Mouse (Mus musculus): ENCODE data around the gene Ifit3. TPM values are rescaled to one million over a fixed set of nuclear protein-coding genes. Genes with fewer than 3 reads are reported as not detected.
"Not testable (repeated sequence)": the region's sequence is repeated elsewhere in the genome, so short reads cannot be mapped to it uniquely, and the experiment has no call there.

Gene Ifit3
- 7.2 and 14.0 TPM in 2 replicates for polyA plus RNA-seq (2012; rRNA removed)

DNA sequence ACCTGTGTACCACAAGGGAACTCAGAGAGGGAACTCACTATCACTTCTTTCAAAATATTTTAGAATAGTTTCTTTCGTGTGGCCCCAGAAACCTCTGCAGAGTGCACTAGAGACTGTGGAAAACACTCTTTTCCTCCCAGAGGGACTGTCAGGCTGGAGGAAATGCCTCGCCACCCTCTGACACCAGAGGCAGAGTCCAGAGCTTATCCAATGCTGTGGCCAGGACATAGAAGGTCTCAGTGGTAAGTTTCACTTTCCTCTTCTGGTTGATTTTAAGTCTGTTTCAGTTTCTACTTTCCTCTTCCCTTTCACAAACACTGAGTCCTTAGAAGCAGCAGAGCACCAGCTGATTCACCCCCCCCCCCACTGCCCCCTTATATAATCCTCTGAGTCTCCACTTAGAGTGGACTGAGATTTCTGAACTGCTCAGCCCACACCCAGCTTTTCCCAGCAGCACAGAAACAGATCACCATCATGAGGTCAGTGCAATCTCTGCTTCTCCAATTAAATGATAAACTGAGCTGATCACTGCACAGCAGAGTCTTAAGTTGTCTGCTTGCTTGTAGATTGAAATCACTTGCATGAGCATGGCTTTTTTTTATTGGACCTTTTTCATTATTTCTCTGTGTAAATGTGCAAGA is at the start of gene Ifit3:
Gene Ifit3, plus strand, starts transcription at position 406 of the 641 bp plus-strand sequence.
- 4% methylated on average over 2 of the region's 2 CpGs for WGBS
- H3K4me1 ChIP-seq (ENCODE audit: control insufficient read depth, insufficient read depth, low read length); DNase-seq: not testable (repeated sequence)
- peak within 1 kb of the TSS; percentile 5 for H3K4me3 ChIP-seq (replicated peaks; ENCODE audit: extremely low read depth, low read depth, low read length)

DNA sequence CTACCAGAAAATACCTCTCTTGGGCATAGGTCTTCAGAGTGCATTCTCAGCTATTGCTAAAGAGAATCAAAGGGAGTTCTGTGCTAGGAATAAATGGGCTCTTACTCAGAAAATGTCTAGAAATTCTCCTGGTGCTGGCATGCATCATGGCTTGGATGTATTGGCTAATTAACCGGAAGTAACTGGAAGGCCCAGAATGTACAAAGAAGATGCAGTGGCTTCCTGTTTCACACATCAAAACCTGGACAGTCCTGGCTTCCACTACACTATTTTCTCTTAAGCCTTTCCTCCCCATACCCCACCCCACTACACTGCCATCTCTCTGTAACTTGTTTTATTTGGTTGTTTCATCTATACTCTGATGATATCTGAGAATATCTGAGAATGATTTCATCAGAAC is 43.9 kb upstream of the Ifit3 start:
- no peak for TF ChIP-seq POLR2A (IDR thresholded peaks at IDR 0.05; ENCODE audit: borderline replicate concordance, extremely low read depth, low read depth, low read length)
- no peak for TF ChIP-seq CTCF (IDR thresholded peaks at IDR 0.05; ENCODE audit: insufficient read depth, low read length)
- WGBS = 52% methylated on average over 1 of the region's 1 CpGs
- no peak overlapping the region for H3K4me3 ChIP-seq (replicated peaks; ENCODE audit: extremely low read depth, low read depth, low read length)
- H3K4me1 ChIP-seq (ENCODE audit: control insufficient read depth, insufficient read depth, low read length) = no peaks in the 10 kb centered on the region
- DNase-seq = no peak

DNA sequence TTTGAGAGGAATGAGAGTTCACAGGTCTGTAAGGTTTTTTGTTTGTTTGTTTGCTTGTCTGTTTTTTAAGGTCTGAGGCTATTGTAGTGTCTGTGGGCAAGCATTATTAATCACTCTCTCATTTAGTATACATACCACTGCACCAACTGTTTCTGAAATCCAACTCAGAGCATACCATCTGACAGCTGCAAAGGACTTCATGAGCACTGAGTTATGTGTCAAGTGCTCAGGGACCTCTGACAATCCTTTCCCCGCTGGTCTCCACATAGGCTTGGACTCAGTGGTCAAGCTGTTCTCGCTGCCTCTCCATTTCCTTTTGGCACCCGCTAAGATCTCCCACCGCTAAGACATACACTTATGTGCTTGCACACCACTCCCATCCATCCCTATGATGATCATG is 37.1 kb upstream of the Ifit3 start:
- Histone ChIP-seq H3K4me3 (replicated peaks; ENCODE audit: extremely low read depth, low read depth, low read length) (no peak overlapping the region), H3K4me1 (ENCODE audit: control insufficient read depth, insufficient read depth, low read length) (no peaks in the 10 kb centered on the region)
- WGBS = 88% methylated on average over 4 of the region's 4 CpGs
- DNase-seq = no peak
- no peak for TF ChIP-seq POLR2A (IDR thresholded peaks at IDR 0.05; ENCODE audit: borderline replicate concordance, extremely low read depth, low read depth, low read length)
- TF ChIP-seq CTCF (IDR thresholded peaks at IDR 0.05; ENCODE audit: insufficient read depth, low read length) = no peak

DNA sequence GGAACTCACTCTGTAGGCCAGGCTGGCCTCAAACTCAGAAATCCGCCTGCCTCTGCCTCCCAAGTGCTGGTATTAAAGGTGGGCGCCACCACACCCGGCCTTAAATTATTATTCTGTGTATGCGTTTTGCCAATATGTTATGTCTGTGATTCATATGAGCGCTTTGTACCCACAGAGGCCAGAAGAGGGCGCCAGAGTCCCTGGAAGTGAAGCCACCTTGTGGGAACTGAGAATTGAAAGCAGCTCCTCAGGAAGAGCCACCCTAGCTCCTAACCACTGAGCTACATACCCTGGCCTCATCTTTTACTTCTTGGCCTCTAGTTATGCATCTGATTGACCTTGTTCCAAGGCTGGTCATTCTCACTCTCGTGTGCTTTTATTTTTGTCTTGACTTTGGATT is 35.4 kb upstream of the Ifit3 start:
- TF ChIP-seq POLR2A (IDR thresholded peaks at IDR 0.05; ENCODE audit: borderline replicate concordance, extremely low read depth, low read depth, low read length) = no peak
- TF ChIP-seq CTCF (IDR thresholded peaks at IDR 0.05; ENCODE audit: insufficient read depth, low read length) = peak; percentile 92
- WGBS = 27% methylated on average over 7 of the region's 7 CpGs
- no peak overlapping the region for H3K4me3 ChIP-seq (replicated peaks; ENCODE audit: extremely low read depth, low read depth, low read length)
- H3K4me1 ChIP-seq (ENCODE audit: control insufficient read depth, insufficient read depth, low read length) = peaks cover 6% of the 10 kb centered on the region
- peak; percentile 82 for DNase-seq

DNA sequence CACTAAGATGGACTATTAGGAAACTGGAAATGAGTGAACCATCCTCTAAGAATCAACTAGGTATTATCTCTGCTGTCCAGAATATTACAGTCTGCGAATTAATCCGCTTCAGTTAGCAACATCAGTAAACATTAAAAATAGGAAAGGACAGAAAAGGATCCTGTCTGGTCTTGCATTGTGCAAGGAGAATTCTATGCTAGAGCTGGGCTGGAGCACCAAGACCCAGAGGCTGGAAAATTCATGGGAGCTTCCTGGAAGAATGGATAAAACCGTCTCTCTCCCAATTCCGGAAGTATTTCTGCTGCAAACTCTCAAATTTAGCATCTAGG is 33.2 kb upstream of the Ifit3 start:
- 26% methylated on average over 4 of the region's 4 CpGs for WGBS
- Histone ChIP-seq H3K4me3 (replicated peaks; ENCODE audit: extremely low read depth, low read depth, low read length) (no peak overlapping the region), H3K4me1 (ENCODE audit: control insufficient read depth, insufficient read depth, low read length) (peaks cover 12% of the 10 kb centered on the region)
- no peak for TF ChIP-seq POLR2A (IDR thresholded peaks at IDR 0.05; ENCODE audit: borderline replicate concordance, extremely low read depth, low read depth, low read length)
- TF ChIP-seq CTCF (IDR thresholded peaks at IDR 0.05; ENCODE audit: insufficient read depth, low read length) = no peak
- DNase-seq = no peak

DNA sequence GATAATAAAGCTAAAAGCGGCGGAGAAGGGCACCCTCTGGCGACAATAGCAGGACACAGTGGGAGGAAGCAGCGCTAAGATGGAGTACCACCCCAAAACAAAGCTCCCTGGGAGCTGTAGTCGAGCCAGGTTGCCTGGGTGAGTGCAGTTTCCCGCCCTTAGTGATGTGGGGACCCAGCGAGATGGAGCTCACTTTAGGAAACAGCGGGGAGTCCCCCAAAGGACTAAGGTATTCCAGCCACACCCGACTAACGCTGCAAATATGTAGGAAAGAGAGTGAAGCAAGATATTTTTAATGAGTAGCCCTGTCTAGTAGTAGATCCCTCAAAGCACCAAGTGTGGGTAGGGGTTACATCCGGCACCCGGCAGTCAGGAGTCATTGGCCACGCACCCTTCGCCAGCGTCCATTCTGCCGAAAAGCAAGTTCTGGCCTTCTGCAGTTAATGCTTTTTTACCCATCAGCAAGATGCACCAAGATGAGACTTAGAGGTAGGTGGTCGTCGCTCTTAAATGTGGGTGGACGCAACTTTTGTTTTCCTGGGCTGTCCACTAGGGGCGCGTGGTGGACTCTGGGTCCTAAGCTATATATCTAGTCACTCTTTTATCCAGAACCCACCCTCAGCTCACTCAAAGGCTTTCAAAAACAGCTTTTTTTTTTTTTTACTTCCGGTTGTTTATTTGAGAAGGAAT is 32.7 kb upstream of the Ifit3 start, which contains the start of gene Ifit2:
Gene Ifit2, plus strand, starts transcription at position 161 of the 690 bp plus-strand sequence.
- 1% methylated on average over 22 of the region's 22 CpGs for WGBS
- peak; percentile 57 for DNase-seq

DNA sequence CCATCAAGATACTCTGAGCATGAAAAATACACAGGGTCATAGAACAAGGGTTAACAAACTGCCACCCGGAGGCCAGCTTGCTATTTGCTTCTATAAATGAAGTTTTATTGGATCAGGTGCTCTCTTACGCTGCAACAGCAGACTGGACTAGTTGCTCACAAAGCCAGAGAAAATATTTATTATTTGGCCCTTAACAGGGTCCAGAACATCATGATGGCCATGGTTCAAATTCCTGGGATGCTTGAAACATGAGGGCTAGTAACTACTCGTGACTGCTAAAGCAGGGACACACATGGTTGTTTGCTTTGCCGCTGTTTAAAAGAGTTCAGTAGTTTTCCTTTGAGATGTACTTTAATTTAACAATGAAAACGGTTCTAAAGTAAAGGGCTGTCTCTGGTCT is 31.4 kb upstream of the Ifit3 start:
- no peak overlapping the region for H3K4me3 ChIP-seq (replicated peaks; ENCODE audit: extremely low read depth, low read depth, low read length)
- DNase-seq = peak; percentile 39
- WGBS = 27% methylated on average over 5 of the region's 5 CpGs

More for the DNA sequence above, 32.7 kb upstream of the Ifit3 start, which contains the start of gene Ifit2:
- Histone ChIP-seq H3K4me3 (replicated peaks; ENCODE audit: extremely low read depth, low read depth, low read length) (peak within 1 kb of the TSS; percentile 88), H3K4me1 (ENCODE audit: control insufficient read depth, insufficient read depth, low read length) (peaks cover 12% of the 10 kb centered on the region)
- TF ChIP-seq POLR2A (IDR thresholded peaks at IDR 0.05; ENCODE audit: borderline replicate concordance, extremely low read depth, low read depth, low read length) (peak; percentile 48; the same call in 1 of the 2 replicates), CTCF (IDR thresholded peaks at IDR 0.05; ENCODE audit: insufficient read depth, low read length) (peak; percentile 68)

DNA sequence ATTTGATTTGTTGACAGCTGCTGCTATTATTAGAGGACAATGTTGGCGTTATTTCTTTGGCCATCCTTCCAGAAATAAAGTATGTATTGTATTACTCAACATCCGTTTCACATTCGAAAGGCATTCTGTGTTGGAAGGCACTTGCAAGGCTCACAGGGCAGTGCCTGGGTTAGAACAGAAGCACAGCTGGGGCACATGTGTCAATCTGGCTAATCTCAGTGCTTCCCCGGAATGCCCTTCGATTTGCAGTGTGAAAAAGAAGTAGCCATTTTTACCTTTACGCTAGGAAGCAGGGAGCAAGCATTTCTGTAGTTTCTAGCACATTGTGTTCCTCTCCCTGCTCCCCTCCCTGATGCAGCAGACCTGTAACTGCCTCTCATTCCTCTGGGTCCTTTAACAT is 30.3 kb upstream of the Ifit3 start:
- 12% methylated on average over 6 of the region's 6 CpGs for WGBS
- TF ChIP-seq POLR2A (IDR thresholded peaks at IDR 0.05; ENCODE audit: borderline replicate concordance, extremely low read depth, low read depth, low read length) = peak; percentile 35; the same call in 1 of the 2 replicates
- no peak for TF ChIP-seq CTCF (IDR thresholded peaks at IDR 0.05; ENCODE audit: insufficient read depth, low read length)
- no peak overlapping the region for H3K4me3 ChIP-seq (replicated peaks; ENCODE audit: extremely low read depth, low read depth, low read length)
- H3K4me1 ChIP-seq (ENCODE audit: control insufficient read depth, insufficient read depth, low read length) = peaks cover 12% of the 10 kb centered on the region
- no peak for DNase-seq

More for the DNA sequence above, 31.4 kb upstream of the Ifit3 start:
- no peak for TF ChIP-seq CTCF (IDR thresholded peaks at IDR 0.05; ENCODE audit: insufficient read depth, low read length)
- TF ChIP-seq POLR2A (IDR thresholded peaks at IDR 0.05; ENCODE audit: borderline replicate concordance, extremely low read depth, low read depth, low read length) = no peak
- peaks cover 12% of the 10 kb centered on the region for H3K4me1 ChIP-seq (ENCODE audit: control insufficient read depth, insufficient read depth, low read length)

DNA sequence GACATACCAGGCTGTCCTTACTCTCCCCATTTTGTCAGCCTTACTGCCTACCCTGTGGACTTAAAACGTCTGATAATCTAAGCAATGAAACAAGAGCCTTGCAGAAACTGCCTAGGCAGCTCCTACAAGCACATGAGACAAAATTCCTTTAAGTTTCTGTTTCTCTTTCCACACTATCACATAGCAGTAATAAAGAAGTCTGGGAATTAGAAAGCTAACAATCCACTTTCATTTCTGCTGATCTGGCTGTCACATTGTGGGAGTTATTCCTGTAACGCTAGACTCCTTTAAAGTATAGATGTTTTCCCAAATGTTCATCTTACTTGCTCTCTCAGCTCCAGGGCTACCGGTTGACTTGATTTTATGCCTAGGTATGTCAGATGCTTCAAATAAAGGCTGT is 29.8 kb upstream of the Ifit3 start:
- WGBS = 27% methylated on average over 3 of the region's 3 CpGs
- TF ChIP-seq POLR2A (IDR thresholded peaks at IDR 0.05; ENCODE audit: borderline replicate concordance, extremely low read depth, low read depth, low read length) = no peak
- no peak for TF ChIP-seq CTCF (IDR thresholded peaks at IDR 0.05; ENCODE audit: insufficient read depth, low read length)
- Histone ChIP-seq H3K4me3 (replicated peaks; ENCODE audit: extremely low read depth, low read depth, low read length) (no peak overlapping the region), H3K4me1 (ENCODE audit: control insufficient read depth, insufficient read depth, low read length) (peaks cover 12% of the 10 kb centered on the region)
- no peak for DNase-seq

DNA sequence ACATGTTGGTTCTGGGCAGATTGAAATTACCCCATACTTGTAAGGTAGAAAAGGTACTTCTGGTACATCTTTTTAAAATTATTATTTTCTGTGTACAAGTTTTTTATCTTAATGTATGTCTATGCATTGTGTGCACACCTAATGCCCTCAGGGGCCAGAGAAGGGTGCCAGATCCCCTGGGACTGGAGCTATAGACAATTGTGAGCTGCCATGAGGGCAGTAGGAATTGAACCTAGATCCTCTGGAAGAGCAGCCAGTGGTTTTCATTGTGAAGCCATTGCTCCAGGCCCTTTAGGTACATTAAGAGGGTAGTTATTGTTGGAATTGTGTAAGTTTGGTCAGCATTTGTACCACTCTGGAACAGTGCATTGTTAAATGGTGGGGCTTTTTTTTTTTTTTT is 29.3 kb upstream of the Ifit3 start:
- Histone ChIP-seq H3K4me1 (ENCODE audit: control insufficient read depth, insufficient read depth, low read length) (peaks cover 12% of the 10 kb centered on the region), H3K4me3 (replicated peaks; ENCODE audit: extremely low read depth, low read depth, low read length) (no peak overlapping the region)
- no peak for TF ChIP-seq CTCF (IDR thresholded peaks at IDR 0.05; ENCODE audit: insufficient read depth, low read length)
- no peak for TF ChIP-seq POLR2A (IDR thresholded peaks at IDR 0.05; ENCODE audit: borderline replicate concordance, extremely low read depth, low read depth, low read length)
- DNase-seq = no peak
